In the genomic region with DNA sequence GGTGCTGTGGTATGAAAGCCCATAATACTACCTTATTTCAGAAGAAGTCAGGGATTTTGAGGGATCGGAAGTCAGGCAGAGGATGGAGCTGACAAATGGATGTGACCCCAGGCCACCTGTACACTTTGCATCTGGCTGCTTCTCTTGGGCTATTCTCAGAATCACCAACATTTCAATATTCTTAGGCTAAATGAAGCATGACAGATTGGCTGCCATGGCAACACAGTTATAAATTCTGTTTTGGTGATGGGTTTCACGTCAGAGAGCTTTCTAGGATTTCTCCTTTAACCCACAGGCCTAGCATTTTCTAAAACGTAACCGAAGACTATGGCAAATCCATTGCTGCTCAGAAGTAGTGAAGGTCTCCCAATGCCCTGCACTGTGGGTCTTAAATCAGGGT, we compare ENCODE assay signal across 19 mouse cellular contexts. TPM values are rescaled to one million over a fixed set of nuclear protein-coding genes. Genes with fewer than 3 reads are reported as not detected.
DNase-seq lines count a peak whose midpoint lies in the region.
"Had no signal": no experiment of that assay in that cellular context is flagged by ENCODE, and none has a peak within 500 bp of the region (broad histone marks: within the 10 kb centered on the region; RNA-seq: fewer than 3 reads in every experiment).

No protein-coding gene starts in this region.

- DNase-seq in layer of hippocampus, adult 11-12 months (ENCODE audit: low spot score), result peak; percentile 19
- DNase-seq in layer of hippocampus, postnatal 25 days (ENCODE audit: extremely low spot score in 1 of 2, low spot score in 1 of 2), result no peak
- peak; percentile 20 to 44 for DNase-seq in right cerebral cortex, adult 2 months (ENCODE audit: low spot score in 2 of 2)
- no peak for DNase-seq in right cerebral cortex, postnatal 25 days
- peak; percentile 22 for DNase-seq in brain, embryonic 18.5 days (ENCODE audit: low read depth, low spot score)
- DNase-seq in mesoderm, embryonic 11.5 days (ENCODE audit: low read depth, low spot score), result peak; percentile 43
- DNase-seq in urinary bladder, postnatal 25 days (ENCODE audit: low spot score), result no peak
- DNase-seq: adrenal gland, postnatal 14 days; cerebellum, adult 11 months; cerebellum, adult 9-11 months; gastrocnemius, adult 2 months; heart, postnatal 36 days; kidney, adult 18-20 months; kidney, postnatal 4 days; liver, embryonic 13.5 days; lung, embryonic 14.5 days; lung, postnatal 36 days; thymus, adult 2 months; thymus, postnatal 4 days had no signal

RNA-seq across cellular contexts. Expression of gene Ccdc3, which starts 59.9 kb away (rescaled TPM):
- total RNA-seq in layer of hippocampus, postnatal 25 days (2021), result 10 to 100 TPM; 12.9 to 15.3 TPM

Comparison
In these comparisons a context has a peak if more than half of its experiments do, and no peak if none do; other contexts are left out.
1. DNase-seq: peak in layer of hippocampus, adult 11-12 months (single experiment), right cerebral cortex, adult 2 months (2 of 2), brain, embryonic 18.5 days (single experiment) and mesoderm, embryonic 11.5 days (single experiment); none in layer of hippocampus, postnatal 25 days (0 of 2), right cerebral cortex, postnatal 25 days (single experiment) and urinary bladder, postnatal 25 days (single experiment).